Mouse (Mus musculus): ENCODE measurements at regions not wholly inside any gene's neighbourhood (a gene's known extent, or its start where the extent isn't known, plus 50 kb on each side); places are given as distances from the start of the nearest gene placed in this dataset.

GRCm38 (mm10) chr4:81937384-81937783 is 494.8 kb upstream of the Mpdz start:
- DNase-seq (ENCODE audit: low read depth, low spot score): no peak
- Histone ChIP-seq H3K4me3 (ENCODE audit: insufficient read depth in 1 of 2, low read depth in 1 of 2, low read length in 2 of 2, poor library complexity in 1 of 2, severe bottlenecking in 1 of 2) (no peak overlapping the region), H3K36me3 (ENCODE audit: control insufficient read depth, insufficient read depth, low read length, poor library complexity, severe bottlenecking) (no peaks in the 10 kb centered on the region), H3K9me3 (ENCODE audit: control insufficient read depth, insufficient read depth, low read depth, low read length) (no peaks in the 10 kb centered on the region), H3K9ac (ENCODE audit: insufficient read depth, low read depth, low read length, poor library complexity, severe bottlenecking) (no peak overlapping the region), H3K27ac (ENCODE audit: insufficient read depth, low read depth, low read length, poor library complexity, severe bottlenecking) (no peak overlapping the region), H3K4me1 (ENCODE audit: control insufficient read depth in 2 of 2, insufficient read depth in 2 of 2, low read length in 2 of 2, poor library complexity in 1 of 2) (no peaks in the 10 kb centered on the region)
- TF ChIP-seq ZC3H11A (IDR thresholded peaks at IDR 0.05; ENCODE audit: borderline replicate concordance, low read depth, low read length) (no peak), CHD2 (IDR thresholded peaks at IDR 0.05; ENCODE audit: low read depth, low read length) (no peak), MAFK (IDR thresholded peaks at IDR 0.05; ENCODE audit: insufficient read depth, low read depth, low read length) (no peak), HCFC1 (IDR thresholded peaks at IDR 0.05; ENCODE audit: borderline replicate concordance, insufficient read depth, low read length) (no peak), ZNF384 (IDR thresholded peaks at IDR 0.05; ENCODE audit: low read depth, low read length) (no peak)
- in situ Hi-C loops (cut with MboI; ENCODE audit: low sequenced_read_pairs in 2 of 2, unreplicated experiment in 2 of 2): no loop called here

GRCm38 (mm10) chr4:81930956-81931355 is 488.3 kb upstream of the Mpdz start:
- Histone ChIP-seq H3K36me3 (ENCODE audit: control insufficient read depth, insufficient read depth, low read length, poor library complexity, severe bottlenecking) (no peaks in the 10 kb centered on the region), H3K4me3 (ENCODE audit: insufficient read depth in 1 of 2, low read depth in 1 of 2, low read length in 2 of 2, poor library complexity in 1 of 2, severe bottlenecking in 1 of 2) (no peak overlapping the region), H3K4me1 (ENCODE audit: control insufficient read depth in 2 of 2, insufficient read depth in 2 of 2, low read length in 2 of 2, poor library complexity in 1 of 2) (no peaks in the 10 kb centered on the region), H3K9me3 (ENCODE audit: control insufficient read depth, insufficient read depth, low read depth, low read length) (no peaks in the 10 kb centered on the region), H3K27ac (ENCODE audit: insufficient read depth, low read depth, low read length, poor library complexity, severe bottlenecking) (no peak overlapping the region), H3K9ac (ENCODE audit: insufficient read depth, low read depth, low read length, poor library complexity, severe bottlenecking) (no peak overlapping the region)
- no peak for DNase-seq (ENCODE audit: low read depth, low spot score)
- in situ Hi-C loops (cut with MboI; ENCODE audit: low sequenced_read_pairs in 2 of 2, unreplicated experiment in 2 of 2): no loop called here
- TF ChIP-seq ZNF384 (IDR thresholded peaks at IDR 0.05; ENCODE audit: low read depth, low read length) (no peak), MAFK (IDR thresholded peaks at IDR 0.05; ENCODE audit: insufficient read depth, low read depth, low read length) (no peak), ZC3H11A (IDR thresholded peaks at IDR 0.05; ENCODE audit: borderline replicate concordance, low read depth, low read length) (no peak), CHD2 (IDR thresholded peaks at IDR 0.05; ENCODE audit: low read depth, low read length) (no peak), HCFC1 (IDR thresholded peaks at IDR 0.05; ENCODE audit: borderline replicate concordance, insufficient read depth, low read length) (no peak)

GRCm38 (mm10) chr4:81928581-81929244 is 486.1 kb upstream of the Mpdz start:
- DNase-seq (ENCODE audit: low read depth, low spot score): no peak
- Histone ChIP-seq H3K9me3 (ENCODE audit: control insufficient read depth, insufficient read depth, low read depth, low read length) (no peaks in the 10 kb centered on the region), H3K36me3 (ENCODE audit: control insufficient read depth, insufficient read depth, low read length, poor library complexity, severe bottlenecking) (no peaks in the 10 kb centered on the region), H3K4me3 (ENCODE audit: insufficient read depth in 1 of 2, low read depth in 1 of 2, low read length in 2 of 2, poor library complexity in 1 of 2, severe bottlenecking in 1 of 2) (no peak overlapping the region), H3K4me1 (ENCODE audit: control insufficient read depth in 2 of 2, insufficient read depth in 2 of 2, low read length in 2 of 2, poor library complexity in 1 of 2) (no peaks in the 10 kb centered on the region), H3K27ac (ENCODE audit: insufficient read depth, low read depth, low read length, poor library complexity, severe bottlenecking) (no peak overlapping the region), H3K9ac (ENCODE audit: insufficient read depth, low read depth, low read length, poor library complexity, severe bottlenecking) (no peak overlapping the region)
- no peak for TF ChIP-seq MAFK (IDR thresholded peaks at IDR 0.05; ENCODE audit: insufficient read depth, low read depth, low read length)
- no peak for TF ChIP-seq CHD2 (IDR thresholded peaks at IDR 0.05; ENCODE audit: low read depth, low read length)
- no peak for TF ChIP-seq ZNF384 (IDR thresholded peaks at IDR 0.05; ENCODE audit: low read depth, low read length)
- no peak for TF ChIP-seq ZC3H11A (IDR thresholded peaks at IDR 0.05; ENCODE audit: borderline replicate concordance, low read depth, low read length)
- TF ChIP-seq HCFC1 (IDR thresholded peaks at IDR 0.05; ENCODE audit: borderline replicate concordance, insufficient read depth, low read length): no peak
- in situ Hi-C loops (cut with MboI; ENCODE audit: low sequenced_read_pairs in 2 of 2, unreplicated experiment in 2 of 2): no loop called here

GRCm38 (mm10) chr4:81927176-81927714 is 484.6 kb upstream of the Mpdz start:
- Histone ChIP-seq H3K9ac (ENCODE audit: insufficient read depth, low read depth, low read length, poor library complexity, severe bottlenecking) (no peak overlapping the region), H3K9me3 (ENCODE audit: control insufficient read depth, insufficient read depth, low read depth, low read length) (no peaks in the 10 kb centered on the region), H3K36me3 (ENCODE audit: control insufficient read depth, insufficient read depth, low read length, poor library complexity, severe bottlenecking) (no peaks in the 10 kb centered on the region), H3K27ac (ENCODE audit: insufficient read depth, low read depth, low read length, poor library complexity, severe bottlenecking) (no peak overlapping the region), H3K4me3 (ENCODE audit: insufficient read depth in 1 of 2, low read depth in 1 of 2, low read length in 2 of 2, poor library complexity in 1 of 2, severe bottlenecking in 1 of 2) (no peak overlapping the region), H3K4me1 (ENCODE audit: control insufficient read depth in 2 of 2, insufficient read depth in 2 of 2, low read length in 2 of 2, poor library complexity in 1 of 2) (no peaks in the 10 kb centered on the region)
- in situ Hi-C loops (cut with MboI; ENCODE audit: low sequenced_read_pairs in 2 of 2, unreplicated experiment in 2 of 2): no loop called here
- no peak for DNase-seq (ENCODE audit: low read depth, low spot score)
- TF ChIP-seq CHD2 (IDR thresholded peaks at IDR 0.05; ENCODE audit: low read depth, low read length) (no peak), ZC3H11A (IDR thresholded peaks at IDR 0.05; ENCODE audit: borderline replicate concordance, low read depth, low read length) (no peak), MAFK (IDR thresholded peaks at IDR 0.05; ENCODE audit: insufficient read depth, low read depth, low read length) (no peak), HCFC1 (IDR thresholded peaks at IDR 0.05; ENCODE audit: borderline replicate concordance, insufficient read depth, low read length) (no peak), ZNF384 (IDR thresholded peaks at IDR 0.05; ENCODE audit: low read depth, low read length) (no peak)
